Mouse (Mus musculus): Measurements from ENCODE around the gene Lrmp. TPM values are rescaled to one million over a fixed set of nuclear protein-coding genes. Genes with fewer than 3 reads are reported as not detected.

Lrmp gene
- polyA plus RNA-seq, 1 experiment: 0.04 TPM

DNA sequence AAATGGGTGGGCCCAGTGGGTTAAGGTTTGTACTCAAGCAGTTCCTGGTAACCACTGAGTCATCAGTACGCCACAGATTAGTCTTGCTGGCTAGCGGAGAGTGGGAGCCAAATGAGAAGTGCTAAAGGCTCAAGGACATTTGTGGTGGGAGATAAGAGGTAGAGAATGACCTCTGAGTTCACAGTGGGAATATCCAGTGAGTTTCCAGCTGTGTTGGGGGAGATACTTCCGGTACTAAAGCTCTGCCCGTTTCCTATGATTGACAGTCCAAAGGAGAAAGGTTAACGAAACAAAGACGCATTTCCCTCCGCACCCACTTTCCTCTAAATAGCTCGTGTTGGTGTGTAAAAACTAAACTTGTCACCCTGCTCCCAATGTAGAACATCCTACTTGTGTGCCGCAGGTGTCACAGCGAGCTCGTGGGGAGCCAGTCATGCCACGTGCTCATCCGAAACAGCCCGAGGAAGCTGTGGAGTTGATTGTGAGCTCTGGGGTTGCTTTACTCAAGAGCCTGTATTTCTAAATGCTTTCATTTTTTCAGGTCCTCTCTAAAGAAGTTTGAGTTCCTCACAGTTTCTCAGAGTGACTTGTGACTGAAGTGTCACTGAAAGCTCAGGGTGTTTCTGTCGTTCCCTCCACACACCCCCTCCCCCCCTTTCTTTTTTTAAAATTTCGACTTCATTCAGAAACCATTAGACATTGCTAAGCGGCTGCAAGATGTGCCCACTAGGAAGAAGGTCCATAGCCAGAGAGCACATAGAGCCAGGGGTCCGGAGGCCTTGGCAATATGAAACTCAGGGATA, 5.5 kb downstream of the Lrmp start:
- TF ChIP-seq TCF3 (IDR thresholded peaks at IDR 0.05; ENCODE audit: insufficient read length, low read depth) (no peak), USF1 (IDR thresholded peaks at IDR 0.05; ENCODE audit: low read depth) (no peak), REST (IDR thresholded peaks at IDR 0.05; ENCODE audit: insufficient read depth, insufficient read length) (no peak), TCF12 (IDR thresholded peaks at IDR 0.05; ENCODE audit: insufficient read depth, poor library complexity, severe bottlenecking) (no peak), MAX (IDR thresholded peaks at IDR 0.05; ENCODE audit: low read depth) (no peak), MYOD1 (IDR thresholded peaks at IDR 0.05; ENCODE audit: control insufficient read depth in 1 of 3, insufficient read length in 2 of 3, low read depth in 2 of 3) (no peak), SRF (IDR thresholded peaks at IDR 0.05; ENCODE audit: control insufficient read depth, insufficient read length, low read depth) (no peak), MYOG (IDR thresholded peaks at IDR 0.05; ENCODE audit: control insufficient read depth in 1 of 3, insufficient read depth in 1 of 3, insufficient read length in 2 of 3, low read depth in 2 of 3) (no peak)
- Histone ChIP-seq H3K27me3 (ENCODE audit: control insufficient read depth, insufficient read depth, insufficient read length) (no peaks in the 10 kb centered on the region), H3ac (ENCODE audit: control insufficient read depth, insufficient read length) (no peak overlapping the region), H3K79me2 (ENCODE audit: control insufficient read depth, insufficient read depth) (no peaks in the 10 kb centered on the region), H3K4me3 (no peak overlapping the region), H3K36me3 (ENCODE audit: control insufficient read depth, insufficient read depth) (no peaks in the 10 kb centered on the region), H3K4me2 (ENCODE audit: low read depth) (peak overlapping the region; percentile 2)

DNA sequence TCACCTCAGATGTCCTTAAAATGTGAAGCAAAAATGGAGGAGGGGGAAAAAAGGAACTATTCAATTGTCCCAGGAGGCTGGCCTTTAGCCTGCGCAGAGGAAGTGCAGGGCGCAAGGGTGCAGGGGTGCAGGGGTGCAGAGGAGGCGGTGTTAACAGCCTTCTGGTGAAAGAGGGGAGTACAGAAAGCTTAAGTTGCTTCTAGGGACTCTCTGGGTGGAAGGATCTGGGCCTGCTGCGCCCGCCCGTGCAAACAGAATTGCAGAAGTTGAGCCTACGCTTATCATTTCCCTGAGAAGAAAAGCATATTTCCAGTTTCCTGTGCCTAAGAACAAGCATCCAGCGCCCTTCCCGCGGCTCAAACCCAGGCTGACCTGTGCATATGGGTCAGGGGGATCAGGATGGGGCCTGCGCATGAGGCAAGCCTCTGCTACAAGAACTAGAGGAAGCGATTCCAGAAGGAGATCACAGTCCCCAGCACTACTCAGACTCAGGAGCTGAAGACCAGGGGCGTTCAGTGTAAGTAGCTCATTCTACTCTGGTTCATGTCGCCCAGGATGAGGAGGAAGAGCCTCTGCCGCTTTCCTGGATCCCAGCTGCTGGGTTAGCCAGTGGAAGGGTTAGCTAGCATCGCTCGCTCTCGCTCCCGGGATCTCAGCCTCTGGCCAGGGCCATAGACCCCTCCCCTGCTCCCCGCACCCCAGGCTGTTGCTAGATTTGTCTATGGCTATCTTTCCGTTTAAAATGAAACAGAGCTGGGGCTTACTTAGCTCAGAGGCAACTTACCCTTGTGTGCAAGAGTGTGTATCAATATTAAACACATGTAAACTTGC, 6.4 kb downstream of the Lrmp start:
- no peaks in the 10 kb centered on the region for H3K27me3 ChIP-seq (ENCODE audit: control insufficient read depth, insufficient read depth, insufficient read length)
- H3K36me3 ChIP-seq (ENCODE audit: control insufficient read depth, insufficient read depth): no peaks in the 10 kb centered on the region
- H3K4me2 ChIP-seq (ENCODE audit: low read depth): no peak overlapping the region
- no peaks in the 10 kb centered on the region for H3K79me2 ChIP-seq (ENCODE audit: control insufficient read depth, insufficient read depth)
- H3K4me3 ChIP-seq: no peak overlapping the region
- TF ChIP-seq CEBPB (IDR thresholded peaks at IDR 0.05; ENCODE audit: insufficient read depth, poor library complexity, severe bottlenecking): no peak
- TF ChIP-seq MYOG (IDR thresholded peaks at IDR 0.05; ENCODE audit: control insufficient read depth in 1 of 3, insufficient read depth in 1 of 3, insufficient read length in 2 of 3, low read depth in 2 of 3): no peak
- TF ChIP-seq USF1 (IDR thresholded peaks at IDR 0.05; ENCODE audit: low read depth): no peak
- TF ChIP-seq TCF12 (IDR thresholded peaks at IDR 0.05; ENCODE audit: insufficient read depth, poor library complexity, severe bottlenecking): no peak
- TF ChIP-seq MYOD1 (IDR thresholded peaks at IDR 0.05; ENCODE audit: control insufficient read depth in 1 of 3, insufficient read length in 2 of 3, low read depth in 2 of 3): no peak
- TF ChIP-seq POLR2A (IDR thresholded peaks at IDR 0.05; ENCODE audit: insufficient read length, low read depth): no peak
- TF ChIP-seq REST (IDR thresholded peaks at IDR 0.05; ENCODE audit: insufficient read depth, insufficient read length): no peak
- no peak for TF ChIP-seq E2F4 (IDR thresholded peaks at IDR 0.05; ENCODE audit: insufficient read depth)
- TF ChIP-seq MAX (IDR thresholded peaks at IDR 0.05; ENCODE audit: low read depth): no peak
- TF ChIP-seq TCF3 (IDR thresholded peaks at IDR 0.05; ENCODE audit: insufficient read length, low read depth): no peak
- no peak for TF ChIP-seq SRF (IDR thresholded peaks at IDR 0.05; ENCODE audit: control insufficient read depth, insufficient read length, low read depth)
- no peak for TF ChIP-seq POLR2AphosphoS2 (IDR thresholded peaks at IDR 0.05; ENCODE audit: insufficient read length, low read depth)
- H3ac ChIP-seq (ENCODE audit: control insufficient read depth, insufficient read length): no peak overlapping the region

DNA sequence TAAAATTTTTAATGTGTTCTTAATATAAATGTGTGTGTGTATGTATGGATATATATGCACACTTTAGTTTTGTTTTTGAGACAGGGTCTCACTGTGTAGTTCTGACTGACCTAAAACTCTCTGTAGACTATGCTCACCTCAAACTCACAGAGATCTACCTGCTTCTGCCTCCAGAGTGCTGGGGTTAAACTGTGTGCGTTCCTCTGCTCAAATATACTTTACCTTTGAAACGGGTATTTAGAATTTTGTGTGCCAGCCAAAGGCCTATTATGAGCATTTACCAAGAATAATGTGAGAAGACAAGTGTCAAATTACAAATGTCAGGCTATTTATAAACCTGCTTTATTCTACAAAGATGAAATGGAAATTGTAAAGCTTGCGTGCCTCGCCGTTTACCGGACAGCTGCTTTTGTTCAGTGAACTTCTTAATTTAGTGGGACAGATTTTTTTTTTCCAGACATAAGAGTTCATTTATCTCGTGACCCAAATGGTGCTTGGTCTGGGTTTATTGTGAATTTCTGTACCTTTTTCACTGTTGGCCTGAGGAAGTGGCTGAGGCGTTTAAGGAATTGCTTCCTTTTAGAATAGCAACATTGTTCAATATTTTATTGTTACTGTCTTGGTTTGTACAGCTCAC, 7.1 kb downstream of the Lrmp start:
- H3K36me3 ChIP-seq (ENCODE audit: control insufficient read depth, insufficient read depth): no peaks in the 10 kb centered on the region
- H3K4me2 ChIP-seq (ENCODE audit: low read depth): peak overlapping the region; percentile 43
- no peak overlapping the region for H3K4me3 ChIP-seq
- H3ac ChIP-seq (ENCODE audit: control insufficient read depth, insufficient read length): no peak overlapping the region
- TF ChIP-seq MAX (IDR thresholded peaks at IDR 0.05; ENCODE audit: low read depth) (no peak), USF1 (IDR thresholded peaks at IDR 0.05; ENCODE audit: low read depth) (no peak), E2F4 (IDR thresholded peaks at IDR 0.05; ENCODE audit: insufficient read depth) (no peak), SRF (IDR thresholded peaks at IDR 0.05; ENCODE audit: control insufficient read depth, insufficient read length, low read depth) (no peak), POLR2A (IDR thresholded peaks at IDR 0.05; ENCODE audit: insufficient read length, low read depth) (no peak), MYOG (IDR thresholded peaks at IDR 0.05; ENCODE audit: control insufficient read depth in 1 of 3, insufficient read depth in 1 of 3, insufficient read length in 2 of 3, low read depth in 2 of 3) (no peak), TCF3 (IDR thresholded peaks at IDR 0.05; ENCODE audit: insufficient read length, low read depth) (no peak), POLR2AphosphoS2 (IDR thresholded peaks at IDR 0.05; ENCODE audit: insufficient read length, low read depth) (no peak), TCF12 (IDR thresholded peaks at IDR 0.05; ENCODE audit: insufficient read depth, poor library complexity, severe bottlenecking) (no peak), CEBPB (IDR thresholded peaks at IDR 0.05; ENCODE audit: insufficient read depth, poor library complexity, severe bottlenecking) (no peak), MYOD1 (IDR thresholded peaks at IDR 0.05; ENCODE audit: control insufficient read depth in 1 of 3, insufficient read length in 2 of 3, low read depth in 2 of 3) (no peak), REST (IDR thresholded peaks at IDR 0.05; ENCODE audit: insufficient read depth, insufficient read length) (no peak)
- H3K27me3 ChIP-seq (ENCODE audit: control insufficient read depth, insufficient read depth, insufficient read length): no peaks in the 10 kb centered on the region
- no peaks in the 10 kb centered on the region for H3K79me2 ChIP-seq (ENCODE audit: control insufficient read depth, insufficient read depth)
